Mouse (Mus musculus): ENCODE measurements around the gene Rnf19b.

Rnf19b gene

DNA sequence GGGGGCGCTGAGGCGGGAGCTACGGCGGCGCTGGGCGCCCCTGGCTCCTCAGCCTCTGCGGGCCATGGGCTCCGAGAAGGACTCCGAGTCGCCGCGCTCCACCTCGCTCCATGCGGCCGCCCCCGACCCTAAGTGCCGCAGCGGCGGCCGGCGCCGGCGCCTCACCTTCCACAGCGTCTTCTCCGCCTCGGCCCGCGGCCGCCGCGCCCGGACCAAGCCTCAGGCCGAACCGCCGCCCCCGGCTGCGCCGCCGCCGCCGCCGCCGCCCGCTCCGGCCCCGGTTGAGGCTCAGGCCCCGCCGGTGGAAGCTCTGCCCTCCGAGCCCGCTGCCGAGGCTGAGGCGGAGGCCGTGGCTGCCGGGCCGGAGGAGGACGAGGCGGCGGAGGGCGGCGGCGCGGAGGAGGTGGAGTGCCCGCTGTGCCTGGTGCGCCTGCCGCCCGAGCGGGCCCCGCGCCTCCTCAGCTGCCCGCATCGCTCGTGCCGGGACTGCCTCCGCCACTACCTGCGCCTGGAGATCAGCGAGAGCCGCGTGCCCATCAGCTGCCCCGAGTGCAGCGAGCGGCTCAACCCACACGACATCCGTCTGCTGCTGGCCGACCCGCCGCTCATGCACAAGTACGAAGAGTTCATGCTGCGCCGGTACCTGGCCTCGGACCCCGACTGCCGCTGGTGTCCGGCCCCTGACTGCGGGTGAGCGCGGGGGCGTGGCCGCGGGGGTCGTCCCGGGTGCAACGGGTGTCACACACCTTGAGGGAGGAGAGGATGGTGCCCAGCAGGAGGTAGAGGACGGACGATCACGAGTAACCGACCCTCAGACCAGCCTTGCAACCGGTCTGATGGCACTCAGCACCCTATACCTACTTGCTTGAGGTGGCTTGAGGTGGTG is at the start of gene Rnf19b:
TSS of gene Rnf19b (plus strand) at position 65 of the 886 bp plus-strand sequence.
- peak; percentile 48 for DNase-seq

- no peak for DNase-seq
Measured at GRCm38 (mm10) chr4:129008672-129009071, 49.4 kb upstream of the Rnf19b start.

DNA sequence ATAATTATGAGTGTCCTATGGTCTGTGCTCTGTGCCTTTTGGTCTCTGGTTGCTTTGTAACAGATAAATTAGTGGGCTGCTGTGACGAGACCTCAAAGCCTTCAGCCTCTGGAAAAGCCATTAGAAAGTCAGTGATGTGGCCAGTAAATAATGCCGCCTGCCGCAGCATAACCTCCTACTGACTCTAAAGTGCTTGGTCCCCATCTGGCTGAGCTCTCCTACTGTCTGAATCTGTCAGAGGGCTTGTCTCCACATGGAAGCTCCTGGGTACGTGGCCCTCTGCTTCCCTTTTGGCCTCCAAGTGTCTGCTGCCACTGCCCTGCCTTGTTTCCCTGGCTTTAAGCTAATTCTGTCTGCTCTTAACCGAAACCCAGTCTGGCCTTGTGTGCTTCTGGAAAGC is 48.5 kb upstream of the Rnf19b start:
- DNase-seq: no peak

- peak; percentile 65 for DNase-seq
Measured at GRCm38 (mm10) chr4:129011604-129012121, 46.4 kb upstream of the Rnf19b start.

DNA sequence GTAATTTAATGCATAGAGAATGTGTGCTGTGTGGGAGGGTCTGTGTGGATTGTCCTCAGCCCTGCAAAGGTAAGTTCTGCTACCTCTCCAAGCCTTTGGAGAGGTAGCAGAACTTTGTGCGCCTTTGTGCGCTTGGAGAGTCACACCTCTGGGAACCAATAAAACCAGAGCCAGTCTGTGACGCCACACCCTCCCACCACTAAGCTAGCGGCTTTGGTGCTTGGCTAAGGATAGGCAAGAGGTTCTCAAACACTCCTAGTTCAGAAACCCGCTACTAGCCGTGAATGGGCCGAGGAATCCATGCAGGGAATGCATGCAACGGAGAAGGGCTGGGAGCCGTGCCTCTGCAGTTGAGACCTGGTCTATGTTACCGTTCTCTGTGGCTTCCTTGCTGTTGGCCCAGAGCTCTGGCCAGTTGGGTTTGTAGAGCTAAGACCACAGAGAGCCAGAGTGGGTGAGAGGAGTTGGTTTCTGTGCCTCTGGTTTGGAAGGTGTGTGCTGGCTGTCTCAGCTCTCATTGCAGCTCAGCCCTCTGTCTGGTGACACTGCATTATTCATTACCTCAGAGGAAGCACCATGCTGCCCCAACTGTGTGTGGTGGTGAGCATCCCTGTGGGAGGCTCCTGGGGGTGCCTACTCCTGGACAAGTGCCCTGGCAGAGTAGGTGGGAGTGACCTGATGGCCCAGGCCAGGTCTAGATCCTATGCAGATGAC is 44.8 kb upstream of the Rnf19b start:
- no peak for DNase-seq

DNA sequence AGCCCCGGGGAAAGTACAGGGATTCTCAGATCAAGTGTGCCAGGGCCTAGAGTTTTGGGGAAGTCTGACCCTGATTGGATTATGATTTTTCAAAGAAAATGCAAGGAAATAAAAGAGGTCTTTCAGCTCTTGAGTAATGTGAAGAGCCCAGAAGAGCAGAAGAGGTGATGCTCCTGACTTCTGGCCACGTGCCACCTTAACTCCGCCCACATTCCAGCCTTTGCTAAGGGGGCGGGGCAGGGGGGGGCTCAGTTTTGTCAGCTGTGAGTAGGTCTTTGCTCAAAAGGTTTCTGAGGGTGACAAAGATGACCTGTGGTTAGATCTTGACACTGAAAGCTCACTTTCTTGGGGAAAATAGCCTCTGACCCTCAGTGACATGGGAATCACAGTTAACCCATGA is 41.7 kb upstream of the Rnf19b start:
- DNase-seq: peak; percentile 50

DNA sequence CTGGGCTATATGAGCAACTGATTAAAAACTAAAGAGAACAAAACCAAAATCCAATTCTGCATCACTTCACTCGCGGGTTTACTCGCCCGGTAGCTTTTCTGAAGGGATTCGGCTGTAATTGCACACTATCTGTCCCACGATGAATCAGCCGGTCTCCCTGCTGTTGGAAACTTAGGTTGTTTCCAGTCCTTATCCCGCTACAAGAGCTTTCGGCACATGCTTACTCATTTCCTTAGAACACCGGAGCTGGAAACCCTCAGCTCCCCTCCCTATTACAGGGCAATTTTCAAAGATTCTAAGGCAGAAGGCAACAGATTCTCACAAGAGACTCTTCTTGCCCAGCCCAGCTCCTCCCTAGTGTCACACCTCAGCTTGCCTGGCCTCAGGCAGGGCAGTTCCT is 40.9 kb upstream of the Rnf19b start:
- no peak for DNase-seq

GRCm38 (mm10) chr4:129018788-129019435 is 39.2 kb upstream of the Rnf19b start:
- DNase-seq: no peak

GRCm38 (mm10) chr4:129019788-129020187 is 38.3 kb upstream of the Rnf19b start:
- no peak for DNase-seq

DNA sequence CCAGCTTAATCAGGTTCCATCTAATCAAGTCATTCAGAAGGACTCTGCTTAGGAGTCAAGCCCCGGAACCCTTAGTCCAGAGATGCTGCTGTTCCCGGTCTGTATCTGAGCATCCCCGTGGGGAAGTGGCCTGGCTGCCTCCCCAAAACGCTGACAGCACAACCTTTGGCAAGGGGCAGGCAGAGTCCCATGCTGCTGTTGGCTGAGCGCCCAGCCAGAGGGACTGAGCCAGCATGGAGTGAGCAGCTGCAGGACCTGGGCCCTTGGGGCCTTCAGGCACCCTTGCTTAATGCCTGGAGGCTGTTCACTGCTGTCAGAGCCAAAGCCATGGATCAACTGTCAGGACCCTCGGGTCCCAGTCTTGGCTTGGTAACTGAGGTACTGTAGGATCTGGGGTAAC is 37.6 kb upstream of the Rnf19b start:
- peak; percentile 82 for DNase-seq

- no peak for DNase-seq
Measured at GRCm38 (mm10) chr4:129021426-129021825, 36.6 kb upstream of the Rnf19b start.

- DNase-seq: no peak
Measured at GRCm38 (mm10) chr4:129021886-129022285, 36.2 kb upstream of the Rnf19b start.

DNA sequence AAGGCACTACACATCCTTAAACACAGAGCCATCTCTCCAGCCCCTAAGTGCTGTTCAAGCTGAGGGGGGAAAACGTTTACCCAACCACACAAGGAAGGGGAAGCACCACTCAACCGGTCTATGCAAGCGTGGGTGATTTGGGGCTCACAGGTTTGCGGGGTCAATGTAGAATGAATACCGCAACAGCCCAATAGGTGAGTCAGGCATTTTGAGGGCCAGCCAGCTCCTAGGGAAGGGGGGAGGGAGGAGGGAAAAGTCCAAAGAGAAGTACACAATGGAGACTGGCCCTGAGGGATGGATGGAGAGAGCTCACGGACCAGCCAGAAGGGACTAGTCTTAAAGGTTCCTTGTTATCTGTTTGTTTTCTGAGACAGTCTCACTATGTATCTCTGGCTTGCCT is 34.2 kb upstream of the Rnf19b start:
- no peak for DNase-seq

GRCm38 (mm10) chr4:129024775-129025174 is 33.3 kb upstream of the Rnf19b start:
- DNase-seq: peak; percentile 65

DNA sequence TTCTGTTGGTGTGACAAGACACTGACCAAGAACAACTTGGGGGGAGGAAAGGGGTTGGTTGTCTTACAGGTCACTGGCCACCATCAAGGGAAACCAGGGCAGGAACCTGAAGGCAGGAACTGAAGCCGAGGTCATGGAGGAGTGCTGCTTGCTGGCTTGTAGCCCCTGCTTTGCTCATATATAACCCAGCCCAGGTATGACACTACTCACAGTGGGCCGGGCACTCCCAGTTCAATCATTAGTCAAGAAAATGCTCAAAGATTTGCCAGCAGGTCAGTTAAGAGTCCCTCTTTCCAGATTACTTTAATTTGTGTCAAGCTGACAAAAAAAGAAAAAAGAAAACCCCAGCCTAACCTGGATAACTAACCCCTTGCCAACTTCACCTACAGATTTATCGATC is 32.4 kb upstream of the Rnf19b start:
- DNase-seq: no peak

DNA sequence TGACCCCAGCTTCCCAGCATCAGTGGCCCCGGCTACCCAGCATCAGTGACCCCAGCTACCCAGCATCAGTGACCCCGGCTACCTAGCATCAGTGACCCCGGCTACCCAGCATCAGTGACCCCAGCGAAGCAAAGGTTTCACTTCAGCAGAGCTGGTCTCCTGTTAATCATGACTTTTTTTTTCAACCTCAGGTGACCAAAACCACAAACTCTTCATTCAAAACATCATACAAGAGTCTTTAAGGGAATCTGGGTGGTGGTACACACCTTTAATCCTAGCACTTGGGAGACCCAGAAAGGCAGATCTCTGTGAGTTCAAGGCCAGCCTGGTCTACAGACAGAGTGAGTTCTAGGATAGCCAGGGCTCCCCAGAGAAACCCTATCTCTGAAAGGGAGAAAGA is 27.3 kb upstream of the Rnf19b start:
- no peak for DNase-seq

GRCm38 (mm10) chr4:129031408-129031965 is 26.6 kb upstream of the Rnf19b start:
- DNase-seq: no peak

GRCm38 (mm10) chr4:129032133-129032962 is 25.7 kb upstream of the Rnf19b start:
- DNase-seq: no peak

DNA sequence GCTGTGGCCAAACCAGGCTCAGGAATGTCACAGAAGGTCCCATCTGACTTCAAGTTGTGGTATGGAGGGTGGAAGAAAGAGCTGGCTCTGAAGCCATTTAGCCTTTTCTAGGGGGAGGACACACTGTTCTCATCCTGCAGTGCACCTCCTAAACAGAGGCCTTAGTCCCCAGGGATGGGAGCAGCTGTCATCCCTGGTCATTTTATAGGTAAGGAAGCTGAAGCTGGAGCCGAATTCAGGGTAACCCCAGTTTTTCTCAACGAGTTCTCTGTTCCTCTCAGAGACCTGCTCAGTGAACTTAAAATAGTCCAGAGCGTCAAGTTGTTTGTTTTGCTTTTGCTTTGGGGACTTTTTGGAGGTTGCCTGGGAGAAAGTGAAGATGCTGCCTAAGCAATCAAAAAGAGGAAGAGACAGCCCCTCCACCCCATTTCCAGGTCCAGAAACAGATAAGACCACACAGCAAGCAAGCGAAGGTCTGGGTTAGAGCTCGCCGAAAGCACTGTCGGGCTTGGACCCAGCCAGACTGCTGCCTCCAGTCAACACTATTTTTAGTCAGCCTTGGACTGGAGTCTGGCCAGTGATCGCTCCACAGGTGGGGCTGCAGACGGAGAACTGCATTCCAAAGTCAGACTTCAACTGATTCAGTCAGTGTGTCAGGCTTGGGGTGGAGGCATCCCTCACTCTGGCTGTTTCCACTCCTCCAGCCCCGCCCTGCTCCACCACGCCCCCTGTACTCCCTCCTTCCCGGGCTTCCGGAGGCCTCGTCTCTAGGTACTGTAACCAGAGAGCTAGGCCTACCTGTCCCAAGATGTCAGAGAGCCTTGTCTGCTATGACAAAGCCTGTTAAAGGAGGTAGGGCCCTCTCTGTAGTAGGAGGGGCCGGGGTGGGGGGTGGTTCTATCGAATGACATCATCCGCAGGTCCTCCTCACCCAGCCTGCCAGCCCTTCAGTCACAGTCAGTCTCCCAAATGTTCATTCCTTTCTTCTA is 24.8 kb upstream of the Rnf19b start:
- DNase-seq: peak; percentile 74

GRCm38 (mm10) chr4:129034224-129034623 is 23.8 kb upstream of the Rnf19b start:
- DNase-seq: no peak

All from lung, postnatal 14 days (tissue).